9 mouse cellular contexts compared by ENCODE assay signal in the genomic region with DNA sequence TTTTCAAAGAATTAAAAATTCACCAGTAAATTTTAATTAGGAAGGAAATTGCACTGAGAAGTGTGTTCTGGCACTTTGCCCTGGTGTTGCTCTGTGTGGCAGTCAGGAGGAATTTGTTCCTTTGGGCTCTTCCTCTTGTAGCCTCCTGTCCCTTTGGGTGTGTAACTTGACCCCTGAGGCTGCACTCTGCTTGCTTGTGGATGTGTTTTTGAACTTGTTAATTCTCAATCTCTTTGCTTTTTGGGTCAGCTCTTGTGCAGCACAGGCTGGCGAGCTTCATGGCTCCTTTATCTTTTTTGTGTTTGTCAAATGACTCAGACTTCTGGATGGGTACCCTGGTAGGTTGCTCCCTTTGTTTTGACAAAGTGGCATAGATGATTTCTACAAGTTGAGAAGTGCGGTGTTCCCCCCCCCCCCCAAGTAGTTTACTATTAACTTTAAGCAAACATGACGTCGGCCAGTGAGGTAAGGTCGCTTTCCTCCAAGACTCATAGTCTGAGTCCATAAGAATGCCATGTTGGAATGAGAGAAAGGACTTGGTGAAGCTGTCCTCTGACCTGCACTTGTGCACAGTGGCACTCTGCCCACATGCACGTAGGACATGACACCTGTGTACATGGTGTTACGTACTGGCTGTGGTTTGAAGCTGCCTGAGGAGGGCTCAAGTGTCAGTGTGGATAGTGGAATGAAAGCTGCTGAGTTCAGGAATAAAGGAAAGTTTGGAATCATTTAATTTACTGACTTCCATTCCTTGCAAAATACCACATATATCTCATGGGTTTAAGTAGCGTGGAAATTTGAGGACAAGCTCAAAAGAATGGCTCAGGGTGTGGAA. TPM values are rescaled to one million over a fixed set of nuclear protein-coding genes. Genes with fewer than 3 reads are reported as not detected.
A peak's percentile ranks its signal among the peaks of the same experiment; 100 is the strongest.
DNase-seq lines count a peak whose midpoint lies in the region; ATAC-seq and TF ChIP-seq lines count a peak whose summit lies in the region.
"Had no signal": no experiment of that assay in that cellular context is flagged by ENCODE, and none has a peak within 500 bp of the region (broad histone marks: within the 10 kb centered on the region; RNA-seq: fewer than 3 reads in every experiment).

No protein-coding gene starts in this region.

- H3K4me1 ChIP-seq in liver, adult 2 months (ENCODE audit: control insufficient read depth, insufficient read depth, low read length): peaks cover 22% of the 10 kb centered on the region
- peaks cover 22% of the 10 kb centered on the region for H3K4me1 ChIP-seq in stomach, embryonic 15.5 days
- H3K4me1 ChIP-seq in forebrain, embryonic 10.5 days: peaks cover 7% of the 10 kb centered on the region

- no peaks in the 10 kb centered on the region for H3K27me3 ChIP-seq in liver, adult 2 months (ENCODE audit: control insufficient read depth, insufficient read depth, low read length)
- no peaks in the 10 kb centered on the region for H3K27me3 ChIP-seq in stomach, embryonic 15.5 days (replicated peaks)
- no peaks in the 10 kb centered on the region for H3K27me3 ChIP-seq in forebrain, embryonic 10.5 days (ENCODE audit: poor library complexity, severe bottlenecking)
- H3K27me3 ChIP-seq: hindbrain, embryonic 15.5 days had no signal

- no peaks in the 10 kb centered on the region for H3K9me3 ChIP-seq in stomach, embryonic 15.5 days
- H3K9me3 ChIP-seq in forebrain, embryonic 10.5 days: peaks cover 6% of the 10 kb centered on the region; the same call in 1 of the 2 replicates
- H3K9me3 ChIP-seq: hindbrain, embryonic 15.5 days had no signal

- WGBS in liver, adult 2 months: 17% methylated on average over 8 of the region's 8 CpGs
- 52% methylated on average over 8 of the region's 8 CpGs for WGBS in stomach, embryonic 15.5 days
- 84% methylated on average over 8 of the region's 8 CpGs for WGBS in forebrain, embryonic 10.5 days

- ATAC-seq in stomach, embryonic 15.5 days (ENCODE audit: insufficient read depth, low FRiP score, low read depth): peak; percentile 61

- peak; percentile 92 for DNase-seq in liver, adult 2 months (ENCODE audit: extremely low read depth, low read depth, low spot score)
- no peak for DNase-seq in liver
- peak; percentile 16 for DNase-seq in gastrocnemius, postnatal 14 days
- DNase-seq in kidney, postnatal 14 days: peak; percentile 79
- no peak for DNase-seq in forebrain, embryonic 10.5 days (ENCODE audit: extremely low spot score, low spot score)
- DNase-seq in layer of hippocampus, adult 9-11 months: no peak
- DNase-seq in ovary, postnatal 36 days (ENCODE audit: low spot score): no peak

- no peak overlapping the region for H3K4me3 ChIP-seq in liver, adult 2 months (ENCODE audit: insufficient read depth, low read depth, low read length)
- no peak overlapping the region for H3K4me3 ChIP-seq in stomach, embryonic 15.5 days (replicated peaks)
- no peak overlapping the region for H3K4me3 ChIP-seq in forebrain, embryonic 10.5 days
- H3K4me3 ChIP-seq: hindbrain, embryonic 15.5 days had no signal

- peaks cover 30% of the 10 kb centered on the region; the same call in 1 of the 2 replicates for H3K79me2 ChIP-seq in liver, adult 2 months (ENCODE audit: control insufficient read depth, insufficient read depth, low read length)

- no peak for TF ChIP-seq CTCF in liver, adult 2 months (IDR thresholded peaks at IDR 0.05; ENCODE audit: low read depth, low read length)

- peak overlapping the region; percentile 77 for H3K27ac ChIP-seq in liver, adult 2 months (replicated peaks; ENCODE audit: insufficient read depth, low read depth, low read length)
- H3K27ac ChIP-seq in stomach, embryonic 15.5 days: peak overlapping the region; percentile 48; the same call in 1 of the 2 replicates
- no peak overlapping the region for H3K27ac ChIP-seq in forebrain, embryonic 10.5 days
- H3K27ac ChIP-seq: hindbrain, embryonic 15.5 days had no signal

- 0 out of 2 replicates have a peak overlapping the region, but pooled peaks have one; percentile 0 for H3K4me2 ChIP-seq in stomach, embryonic 15.5 days
- H3K4me2 ChIP-seq: hindbrain, embryonic 15.5 days had no signal

- intact Hi-C loops in gastrocnemius, postnatal 14 days (cut with DNase I; ENCODE audit: low total_unique reads): no loop called here

- no peak for TF ChIP-seq POLR2A in liver, adult 2 months (IDR thresholded peaks at IDR 0.05; ENCODE audit: extremely low read depth, insufficient read depth, low read length)

- no peaks in the 10 kb centered on the region for H3K36me3 ChIP-seq in liver, adult 2 months (ENCODE audit: control insufficient read depth, insufficient read depth, low read length)
- H3K36me3 ChIP-seq in stomach, embryonic 15.5 days: no peaks in the 10 kb centered on the region
- H3K36me3 ChIP-seq in forebrain, embryonic 10.5 days (replicated peaks): peaks cover 37% of the 10 kb centered on the region
- H3K36me3 ChIP-seq: hindbrain, embryonic 15.5 days had no signal

- peak overlapping the region; percentile 9; the same call in 1 of the 2 replicates for H3K9ac ChIP-seq in liver, adult 2 months (ENCODE audit: low read depth, low read length)
- H3K9ac ChIP-seq in stomach, embryonic 15.5 days: no peak overlapping the region
- H3K9ac ChIP-seq: hindbrain, embryonic 15.5 days had no signal

RNA-seq across cellular contexts. Expression of a gene that starts 14.2 kb away (rescaled TPM):
- total RNA-seq in liver, adult 2 months (2014; rRNA removed): 35.6 and 37.3 TPM in 2 replicates
- polyA plus RNA-seq in liver, adult 2 months (2012; rRNA removed): 12.6 and 19.4 TPM in 2 replicates
- 10 to 100 TPM; 49.8 to 65.4 TPM for total RNA-seq in gastrocnemius, postnatal 14 days (2021)
- polyA plus RNA-seq in stomach, embryonic 15.5 days (2015; fragmentation: Nextera tagmentation; extraction: Ambion mirVana): 18.9 and 20.9 TPM in 2 replicates
- 24.9 and 30.7 TPM in 2 replicates for polyA plus RNA-seq in forebrain, embryonic 10.5 days (2016; fragmentation: Nextera tagmentation; extraction: Ambion mirVana)

Comparison
In these comparisons a context has a peak if more than half of its experiments do, and no peak if none do; other contexts are left out.
1. DNase-seq: peak in liver, adult 2 months (single experiment), gastrocnemius, postnatal 14 days (single experiment) and kidney, postnatal 14 days (single experiment); none in liver (single experiment), forebrain, embryonic 10.5 days (single experiment), layer of hippocampus, adult 9-11 months (single experiment) and ovary, postnatal 36 days (single experiment).